Mouse (Mus musculus): Measurements from ENCODE around the gene Cd59b. TPM values are rescaled to one million over a fixed set of nuclear protein-coding genes. Genes with fewer than 3 reads are reported as not detected.
"Not testable (repeated sequence)": the region's sequence is repeated elsewhere in the genome, so short reads cannot be mapped to it uniquely, and the experiment has no call there.

The Cd59b gene
- total and polyA plus RNA-seq, 3 experiments, result 10.5 to 12.5 (median 10.6) TPM

- not testable (repeated sequence) for DNase-seq
Observed at GRCm38 (mm10) chr2:104065526-104065925, 4.1 kb upstream of the Cd59b start, which contains the start of gene Gm10912. Gene Gm10912 (plus strand): TSS chr2:104065826.

GRCm38 (mm10) chr2:104068450-104068849 lies 1.2 kb upstream of the Cd59b start, which contains the start of gene Gm10799:
Gene Gm10799 (minus strand): TSS chr2:104068550.
- DNase-seq, result not testable (repeated sequence)

GRCm38 (mm10) chr2:104078285-104078684 lies 8.6 kb downstream of the Cd59b start:
- DNase-seq, result not testable (repeated sequence)

- not testable (repeated sequence) for DNase-seq
Observed at GRCm38 (mm10) chr2:104081436-104082050, 11.9 kb downstream of the Cd59b start.

GRCm38 (mm10) chr2:104082474-104082873 lies 12.8 kb downstream of the Cd59b start:
- DNase-seq, result no peak

GRCm38 (mm10) chr2:104084027-104084426 lies 14.4 kb downstream of the Cd59b start:
- not testable (repeated sequence) for DNase-seq

- not testable (repeated sequence) for DNase-seq
Observed at GRCm38 (mm10) chr2:104087562-104087961, 17.9 kb downstream of the Cd59b start.

- no peak for DNase-seq
Observed at GRCm38 (mm10) chr2:104093305-104093704, 23.7 kb downstream of the Cd59b start.

GRCm38 (mm10) chr2:104095741-104096213 lies 26.1 kb downstream of the Cd59b start, which contains the start of gene Cd59a:
Gene Cd59a (plus strand): TSS chr2:104095801.
- peak; percentile 95 for DNase-seq

- DNase-seq, result no peak
Observed at GRCm38 (mm10) chr2:104096256-104096655, 26.6 kb downstream of the Cd59b start.

- not testable (repeated sequence) for DNase-seq
Observed at GRCm38 (mm10) chr2:104096796-104097195, 27.1 kb downstream of the Cd59b start.

GRCm38 (mm10) chr2:104097396-104097795 lies 27.7 kb downstream of the Cd59b start:
- not testable (repeated sequence) for DNase-seq

- DNase-seq, result no peak
Observed at GRCm38 (mm10) chr2:104098529-104099230, 29.0 kb downstream of the Cd59b start.

- DNase-seq, result no peak
Observed at GRCm38 (mm10) chr2:104099231-104099585, 29.6 kb downstream of the Cd59b start.

- no peak for DNase-seq
Observed at GRCm38 (mm10) chr2:104099946-104100345, 30.3 kb downstream of the Cd59b start.

GRCm38 (mm10) chr2:104104800-104105199 lies 35.2 kb downstream of the Cd59b start:
- DNase-seq, result no peak

- DNase-seq, result not testable (repeated sequence)
Observed at GRCm38 (mm10) chr2:104109021-104109420, 39.4 kb downstream of the Cd59b start.

GRCm38 (mm10) chr2:104109528-104109927 lies 39.9 kb downstream of the Cd59b start:
- DNase-seq, result no peak

- no peak for DNase-seq
Observed at GRCm38 (mm10) chr2:104110031-104110430, 40.4 kb downstream of the Cd59b start.

GRCm38 (mm10) chr2:104111170-104111797 lies 41.6 kb downstream of the Cd59b start:
- DNase-seq, result not testable (repeated sequence)

GRCm38 (mm10) chr2:104113563-104113962 lies 43.9 kb downstream of the Cd59b start:
- not testable (repeated sequence) for DNase-seq

- peak; percentile 58 for DNase-seq
Observed at GRCm38 (mm10) chr2:104114898-104115297, 45.2 kb downstream of the Cd59b start.

GRCm38 (mm10) chr2:104117173-104117572 lies 47.5 kb downstream of the Cd59b start:
- not testable (repeated sequence) for DNase-seq

Measured in adrenal gland, adult 2 months (tissue).